Mouse (Mus musculus): ENCODE measurements around the gene Slc39a11. TPM values are rescaled to one million over a fixed set of nuclear protein-coding genes. Genes with fewer than 3 reads are reported as not detected.
A peak's percentile ranks its signal among the peaks of the same experiment; 100 is the strongest.

Gene Slc39a11
- polyA plus RNA-seq, 1 experiment from 2014 or later = 20.4 TPM

GRCm38 (mm10) chr11:113520851-113521461 is 128.9 kb downstream of the Slc39a11 start:
- peaks cover 42% of the 10 kb centered on the region for H3K4me1 ChIP-seq
- H3K4me3 ChIP-seq = no peak overlapping the region
- H3K27ac ChIP-seq (replicated peaks) = peak overlapping the region; percentile 57
- no peak for DNase-seq (ENCODE audit: low spot score)
- 77% methylated on average over 17 of the region's 17 CpGs for WGBS
- no peaks in the 10 kb centered on the region for H3K36me3 ChIP-seq
- H3K27me3 ChIP-seq (ENCODE audit: low read depth, poor library complexity, severe bottlenecking) = no peaks in the 10 kb centered on the region
- no peaks in the 10 kb centered on the region for H3K9me3 ChIP-seq (replicated peaks)

- Histone ChIP-seq H3K9me3 (replicated peaks) (no peaks in the 10 kb centered on the region), H3K4me1 (peaks cover 42% of the 10 kb centered on the region), H3K27ac (replicated peaks) (peak overlapping the region; percentile 57; the same call in 1 of the 2 replicates), H3K36me3 (no peaks in the 10 kb centered on the region), H3K27me3 (ENCODE audit: low read depth, poor library complexity, severe bottlenecking) (no peaks in the 10 kb centered on the region), H3K4me3 (no peak overlapping the region)
- no peak for DNase-seq (ENCODE audit: low spot score)
- WGBS = 69% methylated on average over 8 of the region's 8 CpGs
Measured at GRCm38 (mm10) chr11:113520373-113520772, 129.5 kb downstream of the Slc39a11 start.

GRCm38 (mm10) chr11:113519973-113520372 is 129.9 kb downstream of the Slc39a11 start:
- H3K4me1 ChIP-seq = peaks cover 42% of the 10 kb centered on the region
- no peak overlapping the region for H3K4me3 ChIP-seq
- 0 out of 2 replicates have a peak overlapping the region, but pooled peaks have one; percentile 57 for H3K27ac ChIP-seq (replicated peaks)
- H3K27me3 ChIP-seq (ENCODE audit: low read depth, poor library complexity, severe bottlenecking) = no peaks in the 10 kb centered on the region
- no peaks in the 10 kb centered on the region for H3K9me3 ChIP-seq (replicated peaks)
- DNase-seq (ENCODE audit: low spot score) = no peak
- H3K36me3 ChIP-seq = no peaks in the 10 kb centered on the region
- WGBS = 85% methylated on average over 7 of the region's 7 CpGs

- no peak overlapping the region for H3K27ac ChIP-seq (replicated peaks)
- 90% methylated on average over 7 of the region's 7 CpGs for WGBS
- H3K27me3 ChIP-seq (ENCODE audit: low read depth, poor library complexity, severe bottlenecking) = no peaks in the 10 kb centered on the region
- H3K4me3 ChIP-seq = no peak overlapping the region
- H3K9me3 ChIP-seq (replicated peaks) = no peaks in the 10 kb centered on the region
- peaks cover 42% of the 10 kb centered on the region for H3K4me1 ChIP-seq
- no peak for DNase-seq (ENCODE audit: low spot score)
- H3K36me3 ChIP-seq = no peaks in the 10 kb centered on the region
Measured at GRCm38 (mm10) chr11:113518176-113518575, 131.7 kb downstream of the Slc39a11 start.

DNA sequence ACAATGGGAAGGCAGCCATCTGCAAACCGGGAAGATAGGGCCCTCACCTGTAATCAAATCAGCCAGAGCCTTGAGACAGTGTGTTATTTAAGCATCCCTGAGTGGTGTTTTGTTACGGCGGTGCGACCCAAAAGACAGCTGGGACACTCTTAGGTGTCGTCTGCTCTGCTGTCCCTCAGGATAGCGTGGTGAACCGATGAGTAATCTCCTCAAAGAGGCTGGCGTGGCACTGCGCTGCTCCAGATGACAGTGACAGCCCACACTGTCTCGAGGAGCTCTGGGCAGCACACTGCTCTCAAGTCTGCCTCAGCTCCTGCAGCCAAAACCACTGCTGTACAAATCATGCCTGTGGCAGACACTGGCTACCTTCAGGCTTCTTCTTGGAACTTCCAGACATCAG is 133.7 kb downstream of the Slc39a11 start:
- Histone ChIP-seq H3K27me3 (ENCODE audit: low read depth, poor library complexity, severe bottlenecking) (no peaks in the 10 kb centered on the region), H3K27ac (replicated peaks) (no peak overlapping the region), H3K9me3 (replicated peaks) (no peaks in the 10 kb centered on the region), H3K36me3 (no peaks in the 10 kb centered on the region), H3K4me3 (no peak overlapping the region), H3K4me1 (peaks cover 29% of the 10 kb centered on the region)
- DNase-seq (ENCODE audit: low spot score) = no peak
- WGBS = 87% methylated on average over 10 of the region's 10 CpGs

- H3K4me3 ChIP-seq = no peak overlapping the region
- no peak for DNase-seq (ENCODE audit: low spot score)
- H3K36me3 ChIP-seq = no peaks in the 10 kb centered on the region
- WGBS = 86% methylated on average over 10 of the region's 10 CpGs
- peaks cover 20% of the 10 kb centered on the region; the same call in 1 of the 2 replicates for H3K4me1 ChIP-seq
- no peak overlapping the region for H3K27ac ChIP-seq (replicated peaks)
- H3K9me3 ChIP-seq (replicated peaks) = no peaks in the 10 kb centered on the region
- no peaks in the 10 kb centered on the region for H3K27me3 ChIP-seq (ENCODE audit: low read depth, poor library complexity, severe bottlenecking)
Measured at GRCm38 (mm10) chr11:113512976-113513375, 136.9 kb downstream of the Slc39a11 start.

GRCm38 (mm10) chr11:113512150-113512549 is 137.7 kb downstream of the Slc39a11 start:
- H3K27me3 ChIP-seq (ENCODE audit: low read depth, poor library complexity, severe bottlenecking) = no peaks in the 10 kb centered on the region
- H3K4me3 ChIP-seq = no peak overlapping the region
- DNase-seq (ENCODE audit: low spot score) = no peak
- H3K36me3 ChIP-seq = no peaks in the 10 kb centered on the region
- no peak overlapping the region for H3K27ac ChIP-seq (replicated peaks)
- no peaks in the 10 kb centered on the region for H3K9me3 ChIP-seq (replicated peaks)
- WGBS = 91% methylated on average over 7 of the region's 7 CpGs
- peaks cover 21% of the 10 kb centered on the region; the same call in 1 of the 2 replicates for H3K4me1 ChIP-seq

DNA sequence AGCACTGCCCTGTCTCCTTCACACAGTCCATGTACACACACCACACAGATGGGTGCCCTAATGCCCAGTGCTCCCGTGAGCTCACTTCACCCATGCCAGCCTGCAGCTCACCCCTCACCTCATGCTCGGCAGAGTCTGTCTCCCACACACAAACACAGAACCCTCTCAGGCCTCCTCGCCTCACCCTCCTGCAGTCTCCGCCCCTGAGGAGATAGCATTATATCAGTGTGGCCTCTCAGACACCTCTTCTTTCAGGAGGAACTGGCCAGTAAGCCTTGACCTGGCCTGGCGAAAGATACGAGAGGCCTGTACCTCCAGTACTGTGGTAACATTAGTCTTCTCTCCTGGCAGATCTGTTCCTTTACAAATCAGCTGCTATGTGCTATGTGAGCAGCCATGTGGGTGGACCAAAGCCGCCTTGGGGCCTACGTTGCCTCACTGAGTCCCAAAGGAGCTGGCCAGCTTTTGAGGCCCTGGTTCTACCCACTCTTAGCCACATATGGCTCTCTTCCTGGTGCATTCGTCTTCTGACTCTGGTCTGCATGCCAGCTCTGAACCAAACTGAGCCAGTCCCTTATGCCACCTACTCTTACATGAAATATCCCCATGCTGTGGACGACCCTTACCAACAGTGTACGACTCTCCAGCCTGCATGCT is 138.8 kb downstream of the Slc39a11 start:
- H3K4me1 ChIP-seq = peaks cover 14% of the 10 kb centered on the region; the same call in 1 of the 2 replicates
- 90% methylated on average over 11 of the region's 11 CpGs for WGBS

GRCm38 (mm10) chr11:113510249-113510648 is 139.6 kb downstream of the Slc39a11 start:
- H3K4me3 ChIP-seq = no peak overlapping the region
- H3K36me3 ChIP-seq = no peaks in the 10 kb centered on the region
- no peaks in the 10 kb centered on the region for H3K27me3 ChIP-seq (ENCODE audit: low read depth, poor library complexity, severe bottlenecking)
- no peaks in the 10 kb centered on the region for H3K9me3 ChIP-seq (replicated peaks)
- H3K4me1 ChIP-seq = peaks cover 16% of the 10 kb centered on the region; the same call in 1 of the 2 replicates
- WGBS = 81% methylated on average over 7 of the region's 7 CpGs
- no peak for DNase-seq (ENCODE audit: low spot score)
- H3K27ac ChIP-seq (replicated peaks) = no peak overlapping the region; the same call in 1 of the 2 replicates

More for the DNA sequence above, 138.8 kb downstream of the Slc39a11 start:
- Histone ChIP-seq H3K27me3 (ENCODE audit: low read depth, poor library complexity, severe bottlenecking) (no peaks in the 10 kb centered on the region), H3K9me3 (replicated peaks) (no peaks in the 10 kb centered on the region), H3K36me3 (no peaks in the 10 kb centered on the region), H3K27ac (replicated peaks) (peak overlapping the region; percentile 38; the same call in 1 of the 2 replicates), H3K4me3 (no peak overlapping the region)
- no peak for DNase-seq (ENCODE audit: low spot score)

DNA sequence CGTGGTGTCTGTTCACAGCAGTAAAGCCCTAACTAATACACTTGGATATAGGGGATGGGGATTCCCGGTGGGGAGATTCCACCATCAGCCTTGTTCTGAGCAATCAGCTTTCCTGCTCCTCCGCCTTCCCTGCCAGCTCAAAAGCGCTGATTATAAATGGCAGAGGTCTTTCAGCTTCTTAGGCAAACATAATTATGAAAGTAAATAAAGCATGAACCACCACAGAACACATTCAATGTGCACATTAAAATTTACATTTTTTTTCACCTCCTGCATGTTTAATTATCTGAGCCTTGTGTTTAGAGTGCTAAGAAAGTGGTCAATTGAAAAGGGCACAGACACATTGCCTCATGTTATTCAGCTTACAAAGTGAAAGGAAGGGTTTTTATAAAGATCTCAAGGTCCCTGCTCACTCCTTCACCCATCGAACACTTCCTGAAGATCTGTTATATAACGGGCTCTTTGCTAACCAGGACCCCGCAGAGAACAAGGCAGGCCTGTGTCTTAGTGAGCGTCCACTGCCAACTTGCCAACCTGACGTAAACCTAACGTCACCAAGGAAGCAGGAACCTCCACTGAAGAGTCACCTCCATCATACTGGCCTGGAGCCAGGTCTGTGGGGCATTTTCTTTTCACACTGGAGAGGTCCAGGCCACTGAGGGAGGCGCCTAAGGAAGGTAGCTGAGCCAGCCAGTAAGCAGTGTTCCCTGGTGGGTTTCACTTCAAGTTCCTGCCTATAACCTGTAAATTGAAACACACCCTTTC is 142.0 kb downstream of the Slc39a11 start:
- Histone ChIP-seq H3K36me3 (no peaks in the 10 kb centered on the region), H3K9me3 (replicated peaks) (no peaks in the 10 kb centered on the region), H3K27me3 (ENCODE audit: low read depth, poor library complexity, severe bottlenecking) (no peaks in the 10 kb centered on the region), H3K4me3 (no peak overlapping the region), H3K27ac (replicated peaks) (no peak overlapping the region), H3K4me1 (peaks cover 16% of the 10 kb centered on the region; the same call in 1 of the 2 replicates)
- no peak for DNase-seq (ENCODE audit: low spot score)
- 89% methylated on average over 11 of the region's 11 CpGs for WGBS

DNA sequence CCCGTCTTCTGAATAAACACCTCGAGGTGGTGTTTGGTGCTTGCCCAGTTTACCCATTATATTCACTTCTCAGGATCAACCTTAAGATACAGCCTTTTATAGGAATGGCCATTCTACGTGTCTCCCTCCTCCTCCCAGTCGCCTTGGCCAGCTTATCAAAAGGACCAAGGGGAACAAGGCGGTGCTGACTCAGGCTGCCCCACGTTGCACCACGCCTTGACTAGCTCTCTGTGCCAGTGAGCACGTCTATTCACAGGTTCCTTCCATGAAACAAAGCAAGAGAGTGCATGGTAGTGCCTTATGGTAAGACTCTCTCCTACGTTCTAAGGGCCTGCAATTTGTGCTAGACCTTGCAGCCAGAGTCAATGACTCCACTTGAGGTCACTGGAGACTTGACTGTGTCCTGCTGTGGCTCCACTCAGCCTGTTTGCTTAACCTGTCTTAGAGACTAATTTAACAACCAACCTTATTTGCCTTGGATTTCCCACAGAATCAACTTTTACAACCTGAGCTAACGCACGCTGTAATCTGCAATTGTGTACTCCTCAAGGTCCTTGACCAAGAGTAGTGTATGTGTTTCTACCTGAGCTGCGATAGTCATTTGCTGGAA is 144.2 kb downstream of the Slc39a11 start:
- Histone ChIP-seq H3K9me3 (replicated peaks) (no peaks in the 10 kb centered on the region), H3K27me3 (ENCODE audit: low read depth, poor library complexity, severe bottlenecking) (no peaks in the 10 kb centered on the region), H3K4me3 (no peak overlapping the region), H3K27ac (replicated peaks) (no peak overlapping the region), H3K36me3 (no peaks in the 10 kb centered on the region), H3K4me1 (peaks cover 13% of the 10 kb centered on the region; the same call in 1 of the 2 replicates)
- WGBS = 89% methylated on average over 12 of the region's 12 CpGs
- DNase-seq (ENCODE audit: low spot score) = no peak

GRCm38 (mm10) chr11:113504459-113505062 is 145.3 kb downstream of the Slc39a11 start:
- DNase-seq (ENCODE audit: low spot score) = no peak
- Histone ChIP-seq H3K9me3 (replicated peaks) (no peaks in the 10 kb centered on the region), H3K27ac (replicated peaks) (no peak overlapping the region), H3K27me3 (ENCODE audit: low read depth, poor library complexity, severe bottlenecking) (no peaks in the 10 kb centered on the region), H3K4me3 (no peak overlapping the region), H3K4me1 (peaks cover 15% of the 10 kb centered on the region; the same call in 1 of the 2 replicates), H3K36me3 (no peaks in the 10 kb centered on the region)
- WGBS = 87% methylated on average over 11 of the region's 11 CpGs
